Mouse (Mus musculus) stomach, postnatal 0 days (tissue): ENCODE results near the gene Snrnp35. TPM values are rescaled to one million over a fixed set of nuclear protein-coding genes. Genes with fewer than 3 reads are reported as not detected.

ENCODE experiments used
- ATAC-seq: fragments of 200-750 bp; cut with Nextera tagmentation; 2 replicates; pipeline ENCODE4 v1.8.0; 2017; ENCODE audit not compliant: low FRiP score, low TSS enrichment
- DNase-seq: peaks from one replicate; pipeline ENCODE4 v3.0.0-alpha.2; 2016; ENCODE audit warnings: low spot score
- H3K27ac ChIP-seq: fragments of 300-500 bp; sonication (generic); replicated peaks from 2 replicates; pipeline ENCODE4 v1.5.1; 2014; ENCODE audit warnings: mild to moderate bottlenecking, control low read depth
- H3K27me3 ChIP-seq: fragments of 300-500 bp; sonication (generic); 2 replicates; pipeline ENCODE4 v1.6.1; 2014; ENCODE audit warnings: low read length; ENCODE audit not compliant: control insufficient read depth, insufficient read depth
- H3K36me3 ChIP-seq: fragments of 300-500 bp; sonication (generic); 2 replicates; pipeline ENCODE4 v1.6.1; 2014; ENCODE audit warnings: low read length, mixed read lengths; ENCODE audit not compliant: control insufficient read depth, insufficient read depth
- H3K4me1 ChIP-seq: fragments of 300-500 bp; sonication (generic); replicated peaks from 2 replicates; pipeline ENCODE4 v1.6.1; 2014; ENCODE audit warnings: antibody characterized with exemption; ENCODE audit not compliant: control insufficient read depth, insufficient read depth
- H3K4me2 ChIP-seq: fragments of 300-500 bp; sonication (generic); replicated peaks from 2 replicates; pipeline ENCODE4 v1.6.1; 2014; ENCODE audit warnings: low read depth, mild to moderate bottlenecking, control low read depth, moderate library complexity
- H3K4me3 ChIP-seq: fragments of 300-500 bp; sonication (generic); 2 replicates; pipeline ENCODE4 v1.5.1; 2014; ENCODE audit warnings: low read depth, low read length, control low read depth
- H3K9ac ChIP-seq: fragments of 300-500 bp; sonication (generic); 2 replicates; pipeline ENCODE4 v1.6.1; 2014; ENCODE audit warnings: mild to moderate bottlenecking, low read length, control low read depth, mixed read lengths
- H3K9me3 ChIP-seq: fragments of 300-500 bp; sonication (generic); 2 replicates; pipeline ENCODE4 v1.6.1; 2016; ENCODE audit warnings: low read length; ENCODE audit not compliant: control insufficient read depth
- CTCF ChIP-seq: IDR thresholded peaks from 2 replicates; pipeline ENCODE4 v1.5.1; 2016; ENCODE audit warnings: antibody characterized with exemption, low read depth, mild to moderate bottlenecking, moderate library complexity
- EP300 ChIP-seq: optimal IDR thresholded peaks from 2 replicates; pipeline ENCODE3; 2016; ENCODE audit warnings: antibody characterized with exemption
- WGBS: fragments of 180-500 bp; shearing (Covaris S2); extraction: QIAGEN DNeasy Blood & Tissue Kit; methylation state at CpG from one replicate; pipeline ENCODE4 v1.1.7; 2014; 5-methylcytosine and 5-hydroxymethylcytosine counted together
- polyA plus RNA-seq: library from polyadenylated mRNA; unstranded; fragments of >200 nt; fragmentation: Nextera tagmentation; extraction: Ambion mirVana; gene quantifications from 2 replicates; pipeline ENCODE4 v1.2.1, GENCODE M21; 2015

Gene Snrnp35
- polyA plus RNA-seq, 1 experiment from 2014 or later = 10.8 TPM

DNA sequence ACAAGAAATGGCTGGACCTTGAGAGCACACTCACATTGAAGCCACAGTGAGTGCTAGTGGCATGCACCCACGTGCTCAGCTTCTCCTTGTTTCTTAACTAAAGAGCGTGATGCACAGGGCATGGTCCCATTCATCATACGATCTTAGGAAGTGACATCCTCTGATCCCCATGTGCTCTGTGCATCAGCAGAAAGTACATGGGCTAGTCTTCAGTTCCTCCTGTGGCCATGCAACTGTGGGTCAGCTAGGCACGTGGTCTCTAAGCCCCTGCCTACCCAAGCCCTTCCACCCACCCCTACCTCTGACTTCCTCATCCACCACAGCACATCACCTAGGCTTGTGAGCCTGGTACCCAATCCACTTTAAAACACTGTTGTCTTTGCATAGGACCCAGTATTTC, 9.7 kb downstream of the Snrnp35 start:
- Histone ChIP-seq H3K27me3 (no peaks in the 10 kb centered on the region), H3K4me3 (no peak overlapping the region)
- ATAC-seq = no peak

DNA sequence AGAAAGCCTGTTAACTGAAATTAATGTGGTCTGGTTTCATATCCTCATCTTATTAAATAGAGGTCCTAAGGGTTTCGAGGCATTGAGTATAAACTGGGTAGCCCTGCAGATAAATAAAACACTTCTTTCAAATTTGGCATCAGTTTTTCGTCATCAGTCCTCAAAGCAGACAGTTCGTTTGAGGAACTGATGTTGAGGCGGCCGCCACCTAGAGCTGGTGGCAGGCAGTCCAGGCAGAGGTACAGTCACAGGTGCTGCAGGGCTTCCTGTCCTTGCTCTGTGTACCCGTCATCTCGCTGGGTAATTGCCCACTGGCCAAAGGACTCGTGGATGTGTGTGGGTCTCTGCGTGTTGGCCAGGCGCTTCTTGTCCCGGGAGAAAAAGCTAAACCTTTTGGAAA, 10.5 kb downstream of the Snrnp35 start:
- DNase-seq (no peak), ATAC-seq (no peak)
- H3K4me1 ChIP-seq = no peaks in the 10 kb centered on the region
- H3K9me3 ChIP-seq = no peaks in the 10 kb centered on the region
- TF ChIP-seq CTCF (no peak), EP300 (no peak)
- H3K27ac ChIP-seq = no peak overlapping the region
- 86% methylated on average over 11 of the region's 11 CpGs for WGBS
- no peak overlapping the region for H3K4me2 ChIP-seq
- no peak overlapping the region for H3K9ac ChIP-seq
- no peak overlapping the region for H3K4me3 ChIP-seq
- no peaks in the 10 kb centered on the region for H3K27me3 ChIP-seq
- H3K36me3 ChIP-seq = peaks cover 12% of the 10 kb centered on the region

More for the DNA sequence above, 9.7 kb downstream of the Snrnp35 start:
- H3K27ac ChIP-seq = no peak overlapping the region
- no peaks in the 10 kb centered on the region for H3K4me1 ChIP-seq
- TF ChIP-seq CTCF (no peak), EP300 (no peak)
- WGBS = 80% methylated on average over 4 of the region's 4 CpGs
- no peak for DNase-seq
- no peak overlapping the region for H3K9ac ChIP-seq
- H3K4me2 ChIP-seq = no peak overlapping the region
- H3K36me3 ChIP-seq = peaks cover 6% of the 10 kb centered on the region
- H3K9me3 ChIP-seq = no peaks in the 10 kb centered on the region

DNA sequence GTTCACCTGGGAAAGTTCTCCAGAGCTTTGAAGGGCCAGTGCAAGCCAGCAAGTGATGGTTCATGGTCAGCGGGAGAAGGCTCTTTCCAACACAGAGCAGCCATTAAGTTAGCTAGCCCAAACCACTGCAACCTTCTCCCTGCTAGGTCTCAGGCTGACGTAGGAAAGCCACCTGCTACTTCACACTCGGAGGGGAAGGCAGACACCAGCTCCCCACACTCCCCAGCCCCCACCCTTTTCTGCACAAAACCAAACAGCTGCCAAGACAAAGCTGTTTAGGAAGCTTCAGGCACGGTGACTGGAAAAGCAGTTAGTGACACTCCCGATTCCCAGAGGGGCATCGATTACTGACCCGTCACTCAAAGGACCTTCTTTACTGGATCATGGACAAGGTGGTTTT, 12.6 kb downstream of the Snrnp35 start:
- Histone ChIP-seq H3K27ac (no peak overlapping the region), H3K4me2 (no peak overlapping the region), H3K9ac (no peak overlapping the region), H3K36me3 (peaks cover 12% of the 10 kb centered on the region), H3K27me3 (no peaks in the 10 kb centered on the region), H3K4me3 (no peak overlapping the region), H3K4me1 (no peaks in the 10 kb centered on the region), H3K9me3 (no peaks in the 10 kb centered on the region)
- WGBS = 54% methylated on average over 7 of the region's 7 CpGs
- TF ChIP-seq CTCF (no peak), EP300 (no peak)
- no peak for ATAC-seq
- no peak for DNase-seq

DNA sequence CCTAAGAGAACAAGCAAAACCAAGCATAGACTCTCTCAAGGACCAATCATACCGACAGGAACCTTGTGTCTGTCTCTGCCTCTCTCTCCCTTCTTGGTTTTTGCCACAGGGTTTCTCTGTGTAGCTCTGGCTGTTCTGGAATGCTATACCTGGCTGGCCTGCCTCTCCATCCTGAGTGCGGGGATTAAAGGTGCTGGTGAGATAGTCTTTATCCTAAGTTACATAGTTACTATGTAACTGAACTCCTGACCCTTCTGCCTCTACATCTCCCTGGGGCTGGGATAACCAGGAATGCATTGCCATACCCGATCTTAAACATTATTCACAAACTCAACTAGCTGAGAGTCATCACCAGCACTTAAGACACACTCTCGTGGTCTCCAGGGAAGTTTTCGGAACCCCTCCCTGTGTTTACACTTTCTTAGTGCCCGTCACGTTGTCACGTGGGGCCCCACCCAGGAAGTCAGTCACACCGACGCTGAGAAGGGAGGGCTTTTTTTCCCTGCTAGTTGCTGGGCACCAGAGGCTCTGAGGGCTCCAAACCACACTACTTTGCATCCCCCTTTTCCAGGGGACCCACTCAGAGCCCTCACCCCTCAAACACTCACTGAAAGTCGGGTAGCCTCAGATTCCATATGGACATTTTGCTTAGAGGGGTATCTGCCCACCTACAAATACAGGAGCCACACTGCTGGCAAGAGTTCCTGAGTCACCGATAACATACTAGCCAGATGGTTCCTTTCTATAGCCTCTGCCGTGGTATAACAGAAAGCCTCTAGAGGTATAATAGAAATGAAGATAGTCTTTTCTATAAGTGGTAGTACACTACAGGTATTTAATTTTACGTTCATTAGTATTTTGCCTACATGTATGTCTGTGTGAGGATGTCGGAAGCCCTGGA, 13.9 kb downstream of the Snrnp35 start:
- peak overlapping the region; percentile 27; the same call in 1 of the 2 replicates for H3K4me2 ChIP-seq
- H3K9me3 ChIP-seq = no peaks in the 10 kb centered on the region
- no peak overlapping the region for H3K4me3 ChIP-seq
- H3K9ac ChIP-seq = no peak overlapping the region
- H3K4me1 ChIP-seq = no peaks in the 10 kb centered on the region
- H3K27me3 ChIP-seq = no peaks in the 10 kb centered on the region
- TF ChIP-seq EP300 (no peak), CTCF (no peak)
- ATAC-seq (peak; percentile 68), DNase-seq (peak; percentile 69)
- H3K27ac ChIP-seq = no peak overlapping the region
- H3K36me3 ChIP-seq = peaks cover 10% of the 10 kb centered on the region; the same call in 1 of the 2 replicates
- 50% methylated on average over 15 of the region's 15 CpGs for WGBS

DNA sequence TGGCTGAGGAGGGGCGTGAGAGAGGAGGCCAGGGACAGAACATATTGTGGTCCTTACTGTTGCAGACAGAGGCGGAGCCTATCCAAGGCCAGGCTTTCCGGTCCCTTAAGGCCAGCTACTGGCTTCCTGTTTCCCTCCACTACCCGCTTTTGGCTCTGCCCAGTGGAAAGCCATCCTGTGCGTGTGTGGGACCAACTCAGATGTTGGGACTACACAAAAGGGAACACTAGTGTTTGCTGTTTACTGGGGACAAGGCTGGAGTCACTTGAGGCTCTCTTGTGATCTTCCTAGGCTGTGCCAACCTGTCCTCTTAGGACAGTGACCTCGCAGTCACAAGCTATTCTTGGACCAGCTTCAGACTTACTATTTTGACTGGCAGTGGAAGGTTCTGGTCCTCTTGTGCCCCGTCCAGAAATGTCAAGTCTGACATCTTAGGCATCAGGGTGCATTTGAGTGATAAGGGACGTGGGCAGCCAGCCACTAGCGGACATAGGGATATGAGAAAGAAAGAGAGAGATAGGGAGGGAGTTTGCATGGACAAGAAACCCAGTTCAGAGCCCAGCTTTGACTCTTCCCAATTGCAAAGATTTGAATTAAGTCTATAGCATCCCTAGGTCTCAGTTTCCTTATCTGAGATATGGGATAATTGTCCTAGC, 15.4 kb downstream of the Snrnp35 start:
- WGBS = 70% methylated on average over 9 of the region's 9 CpGs
- Histone ChIP-seq H3K9me3 (no peaks in the 10 kb centered on the region), H3K4me3 (no peak overlapping the region), H3K9ac (no peak overlapping the region), H3K4me1 (no peaks in the 10 kb centered on the region), H3K4me2 (no peak overlapping the region), H3K36me3 (peaks cover 10% of the 10 kb centered on the region; the same call in 1 of the 2 replicates), H3K27ac (peak overlapping the region; percentile 30; the same call in 1 of the 2 replicates), H3K27me3 (no peaks in the 10 kb centered on the region)
- ATAC-seq = no peak
- DNase-seq = no peak
- TF ChIP-seq EP300 (no peak), CTCF (no peak)
